Mouse (Mus musculus) ES-E14 (cell line): ENCODE data around the gene Cdc37.

Experiments used
- CHD2 ChIP-seq: IDR thresholded peaks from 2 replicates; pipeline ENCODE4 v1.6.1; 2014; ENCODE audit warnings: mild to moderate bottlenecking, low read depth, low read length, inconsistent platforms
- MAFK ChIP-seq: IDR thresholded peaks from 2 replicates; pipeline ENCODE4 v1.6.1; 2014; ENCODE audit warnings: mild to moderate bottlenecking, low read depth, low read length, inconsistent platforms; ENCODE audit not compliant: insufficient read depth
- ZNF384 ChIP-seq: IDR thresholded peaks from 2 replicates; pipeline ENCODE4 v1.6.1; 2012; ENCODE audit warnings: low read depth, low read length, inconsistent platforms

- TF ChIP-seq CHD2: peak; percentile 82
- TF ChIP-seq MAFK: no peak
- no peak for TF ChIP-seq ZNF384
Measured at GRCm38 (mm10) chr9:21091707-21092320, 58.0 kb downstream of the Cdc37 start, which contains the start of the genes Gm38431 and Raver1.
